Mouse (Mus musculus): ENCODE measurements around the gene Slc25a31. TPM values are rescaled to one million over a fixed set of nuclear protein-coding genes. Genes with fewer than 3 reads are reported as not detected.

Slc25a31 gene
- polyA plus RNA-seq (2015; fragmentation: Nextera tagmentation; extraction: Ambion mirVana) = 0.10 and 0.19 TPM in 2 replicates

GRCm38 (mm10) chr3:40708655-40709054 lies at the start of gene Slc25a31:
Slc25a31 (plus strand) TSS chr3:40708855.
- H3K36me3 ChIP-seq = no peaks in the 10 kb centered on the region
- H3K27me3 ChIP-seq (replicated peaks) = no peaks in the 10 kb centered on the region
- no peak within 1 kb of the TSS for H3K27ac ChIP-seq
- H3K9ac ChIP-seq = no peak within 1 kb of the TSS
- H3K4me1 ChIP-seq = no peaks in the 10 kb centered on the region
- H3K9me3 ChIP-seq = no peaks in the 10 kb centered on the region
- H3K4me3 ChIP-seq (replicated peaks) = no peak within 1 kb of the TSS
- no peak for ATAC-seq (ENCODE audit: insufficient read depth, low FRiP score, low read depth)
- 88% methylated on average over 30 of the region's 30 CpGs for WGBS
- no peak within 1 kb of the TSS for H3K4me2 ChIP-seq

- no peak overlapping the region for H3K4me3 ChIP-seq (replicated peaks)
- H3K9ac ChIP-seq = no peak overlapping the region
- no peak overlapping the region for H3K27ac ChIP-seq
- no peaks in the 10 kb centered on the region for H3K9me3 ChIP-seq
- no peak overlapping the region for H3K4me2 ChIP-seq
- H3K4me1 ChIP-seq = no peaks in the 10 kb centered on the region
- no peaks in the 10 kb centered on the region for H3K36me3 ChIP-seq
- WGBS = 88% methylated on average over 2 of the region's 2 CpGs
- no peak for ATAC-seq (ENCODE audit: insufficient read depth, low FRiP score, low read depth)
- no peaks in the 10 kb centered on the region for H3K27me3 ChIP-seq (replicated peaks)
Measured at GRCm38 (mm10) chr3:40660231-40660630, 48.4 kb upstream of the Slc25a31 start.

- no peaks in the 10 kb centered on the region for H3K36me3 ChIP-seq
- no peak overlapping the region for H3K9ac ChIP-seq
- WGBS = 83% methylated on average over 4 of the region's 4 CpGs
- ATAC-seq (ENCODE audit: insufficient read depth, low FRiP score, low read depth) = no peak
- H3K27ac ChIP-seq = no peak overlapping the region
- H3K4me2 ChIP-seq = no peak overlapping the region
- no peaks in the 10 kb centered on the region for H3K9me3 ChIP-seq
- H3K4me3 ChIP-seq (replicated peaks) = no peak overlapping the region
- H3K4me1 ChIP-seq = no peaks in the 10 kb centered on the region
- H3K27me3 ChIP-seq (replicated peaks) = no peaks in the 10 kb centered on the region
Measured at GRCm38 (mm10) chr3:40666109-40666508, 42.5 kb upstream of the Slc25a31 start.

GRCm38 (mm10) chr3:40666861-40667719 lies 41.6 kb upstream of the Slc25a31 start:
- Histone ChIP-seq H3K27me3 (replicated peaks) (no peaks in the 10 kb centered on the region), H3K4me2 (no peak overlapping the region), H3K4me1 (no peaks in the 10 kb centered on the region), H3K36me3 (no peaks in the 10 kb centered on the region), H3K4me3 (replicated peaks) (no peak overlapping the region), H3K9me3 (no peaks in the 10 kb centered on the region), H3K9ac (no peak overlapping the region), H3K27ac (no peak overlapping the region)
- WGBS = 76% methylated on average over 8 of the region's 8 CpGs
- ATAC-seq (ENCODE audit: insufficient read depth, low FRiP score, low read depth) = no peak

GRCm38 (mm10) chr3:40668889-40669288 lies 39.8 kb upstream of the Slc25a31 start:
- H3K27me3 ChIP-seq (replicated peaks) = no peaks in the 10 kb centered on the region
- no peak overlapping the region for H3K4me3 ChIP-seq (replicated peaks)
- no peaks in the 10 kb centered on the region for H3K4me1 ChIP-seq
- no peaks in the 10 kb centered on the region for H3K36me3 ChIP-seq
- no peak overlapping the region for H3K4me2 ChIP-seq
- no peak for ATAC-seq (ENCODE audit: insufficient read depth, low FRiP score, low read depth)
- H3K27ac ChIP-seq = no peak overlapping the region
- H3K9me3 ChIP-seq = no peaks in the 10 kb centered on the region
- H3K9ac ChIP-seq = no peak overlapping the region
- 59% methylated on average over 6 of the region's 6 CpGs for WGBS

GRCm38 (mm10) chr3:40669395-40669794 lies 39.3 kb upstream of the Slc25a31 start:
- no peak overlapping the region for H3K27ac ChIP-seq
- H3K4me1 ChIP-seq = no peaks in the 10 kb centered on the region
- no peaks in the 10 kb centered on the region for H3K9me3 ChIP-seq
- H3K27me3 ChIP-seq (replicated peaks) = no peaks in the 10 kb centered on the region
- H3K9ac ChIP-seq = no peak overlapping the region
- no peaks in the 10 kb centered on the region for H3K36me3 ChIP-seq
- no peak overlapping the region for H3K4me2 ChIP-seq
- ATAC-seq (ENCODE audit: insufficient read depth, low FRiP score, low read depth) = no peak
- H3K4me3 ChIP-seq (replicated peaks) = no peak overlapping the region
- WGBS = 93% methylated on average over 3 of the region's 3 CpGs

- ATAC-seq (ENCODE audit: insufficient read depth, low FRiP score, low read depth) = no peak
- Histone ChIP-seq H3K36me3 (no peaks in the 10 kb centered on the region), H3K27ac (no peak overlapping the region)
Measured at GRCm38 (mm10) chr3:40673515-40673914, 35.1 kb upstream of the Slc25a31 start.

GRCm38 (mm10) chr3:40674873-40675405 lies 33.7 kb upstream of the Slc25a31 start:
- no peaks in the 10 kb centered on the region for H3K4me1 ChIP-seq
- H3K9me3 ChIP-seq = no peaks in the 10 kb centered on the region
- no peak overlapping the region for H3K9ac ChIP-seq
- no peaks in the 10 kb centered on the region for H3K27me3 ChIP-seq (replicated peaks)
- no peaks in the 10 kb centered on the region for H3K36me3 ChIP-seq
- H3K27ac ChIP-seq = no peak overlapping the region
- ATAC-seq (ENCODE audit: insufficient read depth, low FRiP score, low read depth) = no peak
- 38% methylated on average over 8 of the region's 8 CpGs for WGBS
- H3K4me2 ChIP-seq = no peak overlapping the region
- no peak overlapping the region for H3K4me3 ChIP-seq (replicated peaks)

More at GRCm38 (mm10) chr3:40673515-40673914, 35.1 kb upstream of the Slc25a31 start:
- 83% methylated on average over 1 of the region's 1 CpGs for WGBS
- H3K9ac ChIP-seq = no peak overlapping the region
- H3K4me1 ChIP-seq = no peaks in the 10 kb centered on the region
- no peak overlapping the region for H3K4me3 ChIP-seq (replicated peaks)
- H3K4me2 ChIP-seq = no peak overlapping the region
- no peaks in the 10 kb centered on the region for H3K9me3 ChIP-seq
- H3K27me3 ChIP-seq (replicated peaks) = no peaks in the 10 kb centered on the region

GRCm38 (mm10) chr3:40678856-40679255 lies 29.8 kb upstream of the Slc25a31 start:
- Histone ChIP-seq H3K9ac (no peak overlapping the region), H3K9me3 (no peaks in the 10 kb centered on the region), H3K4me2 (no peak overlapping the region), H3K4me1 (no peaks in the 10 kb centered on the region), H3K27ac (no peak overlapping the region), H3K27me3 (replicated peaks) (no peaks in the 10 kb centered on the region), H3K4me3 (replicated peaks) (no peak overlapping the region), H3K36me3 (no peaks in the 10 kb centered on the region)
- ATAC-seq (ENCODE audit: insufficient read depth, low FRiP score, low read depth) = no peak
- WGBS = 64% methylated on average over 1 of the region's 1 CpGs

- ATAC-seq (ENCODE audit: insufficient read depth, low FRiP score, low read depth) = no peak
- H3K4me3 ChIP-seq (replicated peaks) = no peak overlapping the region
- no peak overlapping the region for H3K4me2 ChIP-seq
- H3K27ac ChIP-seq = no peak overlapping the region
- no peak overlapping the region for H3K9ac ChIP-seq
- WGBS = 62% methylated on average over 11 of the region's 11 CpGs
- no peaks in the 10 kb centered on the region for H3K27me3 ChIP-seq (replicated peaks)
- H3K36me3 ChIP-seq = no peaks in the 10 kb centered on the region
- no peaks in the 10 kb centered on the region for H3K9me3 ChIP-seq
- peaks cover 4% of the 10 kb centered on the region; the same call in 1 of the 2 replicates for H3K4me1 ChIP-seq
Measured at GRCm38 (mm10) chr3:40682404-40682803, 26.3 kb upstream of the Slc25a31 start.

- 90% methylated on average over 18 of the region's 18 CpGs for WGBS
- no peak overlapping the region for H3K27ac ChIP-seq
- ATAC-seq (ENCODE audit: insufficient read depth, low FRiP score, low read depth) = no peak
- H3K9me3 ChIP-seq = no peaks in the 10 kb centered on the region
- no peak overlapping the region for H3K4me3 ChIP-seq (replicated peaks)
- H3K36me3 ChIP-seq = no peaks in the 10 kb centered on the region
- peaks cover 4% of the 10 kb centered on the region; the same call in 1 of the 2 replicates for H3K4me1 ChIP-seq
- no peak overlapping the region for H3K4me2 ChIP-seq
- H3K27me3 ChIP-seq (replicated peaks) = no peaks in the 10 kb centered on the region
- H3K9ac ChIP-seq = no peak overlapping the region
Measured at GRCm38 (mm10) chr3:40683171-40683570, 25.5 kb upstream of the Slc25a31 start.

- 21% methylated on average over 3 of the region's 3 CpGs for WGBS
- Histone ChIP-seq H3K4me1 (peaks cover 4% of the 10 kb centered on the region; the same call in 1 of the 2 replicates), H3K9me3 (no peaks in the 10 kb centered on the region), H3K27me3 (replicated peaks) (no peaks in the 10 kb centered on the region), H3K9ac (no peak overlapping the region), H3K27ac (no peak overlapping the region), H3K4me2 (no peak overlapping the region), H3K36me3 (no peaks in the 10 kb centered on the region), H3K4me3 (replicated peaks) (no peak overlapping the region)
- no peak for ATAC-seq (ENCODE audit: insufficient read depth, low FRiP score, low read depth)
Measured at GRCm38 (mm10) chr3:40685855-40686515, 22.7 kb upstream of the Slc25a31 start.

Data from stomach, embryonic 15.5 days (tissue).